Mouse (Mus musculus) heart, embryonic 11.5 days (tissue): Measurements from ENCODE around the gene Gpr153. TPM values are rescaled to one million over a fixed set of nuclear protein-coding genes. Genes with fewer than 3 reads are reported as not detected.

Experiments
- ATAC-seq: fragments of 200-750 bp; cut with Nextera tagmentation; replicated peaks from 2 replicates; pipeline ENCODE4 v1.8.0; 2017; ENCODE audit warnings: moderate library complexity; ENCODE audit not compliant: insufficient number of reproducible peaks, low FRiP score, low TSS enrichment
- H3K27ac ChIP-seq: fragments of 300-500 bp; sonication (generic); 2 replicates; pipeline ENCODE4 v1.5.1; 2014; ENCODE audit warnings: mild to moderate bottlenecking, low read depth, low read length
- H3K27me3 ChIP-seq: fragments of 300-500 bp; sonication (generic); 2 replicates; pipeline ENCODE4 v1.6.1; 2014; ENCODE audit warnings: mild to moderate bottlenecking, low read length, mixed read lengths; ENCODE audit not compliant: control insufficient read depth, insufficient read depth
- H3K36me3 ChIP-seq: fragments of 300-500 bp; sonication (generic); 2 replicates; pipeline ENCODE4 v1.6.1; 2014; ENCODE audit warnings: mild to moderate bottlenecking, low read length, moderate library complexity, mixed read lengths; ENCODE audit not compliant: control insufficient read depth, insufficient read depth
- H3K4me1 ChIP-seq: fragments of 300-500 bp; sonication (generic); 2 replicates; pipeline ENCODE4 v1.6.1; 2014; ENCODE audit warnings: low read length; ENCODE audit not compliant: control insufficient read depth, insufficient read depth
- H3K4me2 ChIP-seq: fragments of 300-500 bp; sonication (generic); 2 replicates; pipeline ENCODE4 v1.6.1; 2014; ENCODE audit warnings: mild to moderate bottlenecking, moderate library complexity
- H3K4me3 ChIP-seq: fragments of 300-500 bp; sonication (generic); 2 replicates; pipeline ENCODE4 v1.5.1; 2014; ENCODE audit warnings: low read depth, low read length
- H3K9ac ChIP-seq: fragments of 300-500 bp; sonication (generic); 2 replicates; pipeline ENCODE4 v1.6.1; 2014; ENCODE audit warnings: mild to moderate bottlenecking, low read depth, low read length, moderate library complexity
- H3K9me3 ChIP-seq: fragments of 300-500 bp; sonication (generic); replicated peaks from 2 replicates; pipeline ENCODE4 v1.6.1; 2016; ENCODE audit warnings: low read length; ENCODE audit not compliant: control insufficient read depth
- WGBS: fragments of 180-500 bp; shearing (Covaris S2); extraction: QIAGEN DNeasy Blood & Tissue Kit; methylation state at CpG from one replicate; pipeline ENCODE4 v1.1.7; 2014; ENCODE audit not compliant: insufficient replicate concordance; 5-methylcytosine and 5-hydroxymethylcytosine counted together
- polyA plus RNA-seq: library from polyadenylated mRNA; unstranded; fragments of >200 nt; fragmentation: Nextera tagmentation; extraction: Ambion mirVana; gene quantifications from 2 replicates; pipeline ENCODE4 v1.2.1, GENCODE M21; 2014

Gene Gpr153
- polyA plus RNA-seq, 1 experiment from 2014 or later: 7.8 TPM

GRCm38 (mm10) chr4:152324641-152325562 lies 50.9 kb downstream of the Gpr153 start:
- Histone ChIP-seq H3K4me1 (peaks cover 7% of the 10 kb centered on the region), H3K36me3 (peaks cover 11% of the 10 kb centered on the region), H3K27me3 (no peaks in the 10 kb centered on the region), H3K4me3 (peak overlapping the region; percentile 96), H3K9ac (peak overlapping the region; percentile 59), H3K27ac (no peak overlapping the region), H3K9me3 (no peaks in the 10 kb centered on the region), H3K4me2 (peak overlapping the region; percentile 54)
- 45% methylated on average over 16 of the region's 16 CpGs for WGBS
- ATAC-seq: no peak

GRCm38 (mm10) chr4:152325574-152326411 lies 51.8 kb downstream of the Gpr153 start, which contains the start of gene Rpl22:
Gene Rpl22, plus strand, starts transcription at chr4:152325742.
- Histone ChIP-seq H3K36me3 (peaks cover 18% of the 10 kb centered on the region), H3K27me3 (no peaks in the 10 kb centered on the region), H3K4me3 (peak within 1 kb of the TSS; percentile 96), H3K9me3 (no peaks in the 10 kb centered on the region), H3K27ac (peak within 1 kb of the TSS; percentile 75), H3K4me2 (peak within 1 kb of the TSS; percentile 95), H3K4me1 (peaks cover 7% of the 10 kb centered on the region), H3K9ac (peak within 1 kb of the TSS; percentile 90)
- peak; percentile 91 for ATAC-seq
- WGBS: under 1% methylated on average over 68 of the region's 70 CpGs

- WGBS: under 1% methylated on average over 11 of the region's 11 CpGs
- H3K27me3 ChIP-seq: no peaks in the 10 kb centered on the region
- peaks cover 24% of the 10 kb centered on the region for H3K36me3 ChIP-seq
- peak overlapping the region; percentile 90 for H3K9ac ChIP-seq
- H3K9me3 ChIP-seq: no peaks in the 10 kb centered on the region
- no peak for ATAC-seq
- peak overlapping the region; percentile 96 for H3K4me3 ChIP-seq
- peak overlapping the region; percentile 95 for H3K4me2 ChIP-seq
- H3K27ac ChIP-seq: no peak overlapping the region
- peaks cover 7% of the 10 kb centered on the region for H3K4me1 ChIP-seq
Measured at GRCm38 (mm10) chr4:152326543-152326942, 52.5 kb downstream of the Gpr153 start.

DNA sequence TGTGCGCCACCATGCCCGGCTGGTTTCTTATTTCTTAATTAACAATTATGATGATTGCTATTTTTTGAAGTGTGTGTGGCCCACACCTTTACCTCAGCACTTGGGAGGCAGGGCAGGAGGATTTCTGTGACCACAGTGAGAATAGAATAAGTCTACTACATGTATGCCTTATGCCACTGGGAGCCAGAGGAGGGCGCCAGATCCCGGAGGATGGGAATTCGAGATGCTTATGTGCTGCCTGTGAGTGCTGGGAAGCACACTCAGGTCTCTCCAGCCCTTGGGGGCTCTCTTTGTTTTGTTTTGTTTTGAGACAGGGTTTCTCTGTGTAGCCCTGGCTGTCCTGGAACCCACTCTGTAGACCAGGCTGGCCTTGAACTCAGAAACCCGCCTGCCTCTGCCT lies 54.7 kb downstream of the Gpr153 start:
- Histone ChIP-seq H3K27ac (no peak overlapping the region), H3K27me3 (no peaks in the 10 kb centered on the region), H3K36me3 (peaks cover 39% of the 10 kb centered on the region), H3K4me2 (no peak overlapping the region), H3K4me1 (peaks cover 7% of the 10 kb centered on the region), H3K9me3 (no peaks in the 10 kb centered on the region), H3K9ac (no peak overlapping the region), H3K4me3 (no peak overlapping the region)
- ATAC-seq: no peak
- 80% methylated on average over 6 of the region's 6 CpGs for WGBS

GRCm38 (mm10) chr4:152332952-152333351 lies 58.9 kb downstream of the Gpr153 start:
- Histone ChIP-seq H3K9me3 (no peaks in the 10 kb centered on the region), H3K4me1 (no peaks in the 10 kb centered on the region), H3K36me3 (peaks cover 50% of the 10 kb centered on the region), H3K27me3 (peaks cover 18% of the 10 kb centered on the region), H3K4me2 (no peak overlapping the region), H3K9ac (no peak overlapping the region), H3K27ac (no peak overlapping the region), H3K4me3 (no peak overlapping the region)
- 33% methylated on average over 2 of the region's 2 CpGs for WGBS
- no peak for ATAC-seq

DNA sequence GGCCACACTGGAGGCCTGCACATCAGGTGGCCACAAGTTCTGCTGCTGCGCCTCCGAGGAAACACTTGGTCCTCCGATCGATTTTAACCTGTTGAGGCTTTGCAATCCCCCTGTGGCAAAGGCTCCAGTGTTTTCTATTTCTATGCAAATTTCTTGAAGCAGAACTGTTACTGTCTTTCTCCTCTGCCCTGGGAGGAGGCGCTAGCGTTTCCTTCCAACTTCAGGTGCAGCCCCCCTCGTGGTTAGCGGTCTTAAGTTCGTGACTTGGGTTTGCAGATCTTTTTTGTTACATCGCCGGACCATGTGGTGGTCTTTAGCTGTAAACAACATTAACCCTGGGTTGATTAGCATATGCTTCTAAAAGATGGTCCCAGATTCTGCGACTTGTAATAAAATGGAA lies 59.6 kb downstream of the Gpr153 start:
- 93% methylated on average over 12 of the region's 12 CpGs for WGBS
- ATAC-seq: no peak
- H3K4me2 ChIP-seq: no peak overlapping the region
- peaks cover 25% of the 10 kb centered on the region for H3K27me3 ChIP-seq
- H3K36me3 ChIP-seq: peaks cover 49% of the 10 kb centered on the region
- peaks cover 1% of the 10 kb centered on the region for H3K4me1 ChIP-seq
- H3K9me3 ChIP-seq: no peaks in the 10 kb centered on the region
- no peak overlapping the region for H3K9ac ChIP-seq
- H3K27ac ChIP-seq: no peak overlapping the region
- H3K4me3 ChIP-seq: no peak overlapping the region

Other genes with a start within 250 kb of the Gpr153 start
- 11.8 and 12.2 TPM in 2 replicates for gene Zbtb48, start 246.6 kb upstream of the Gpr153 start, polyA plus RNA-seq
- 0.14 and 0.16 TPM in 2 replicates for gene Tas1r1, start 235.7 kb upstream of the Gpr153 start, polyA plus RNA-seq
- 18.0 and 19.0 TPM in 2 replicates for gene Nol9, start 234.9 kb upstream of the Gpr153 start, polyA plus RNA-seq
- 6.6 and 7.0 TPM in 2 replicates for gene Plekhg5, start 201.7 kb upstream of the Gpr153 start, polyA plus RNA-seq
- 0.27 and 0.58 TPM in 2 replicates for gene Tnfrsf25, start 158.3 kb upstream of the Gpr153 start, polyA plus RNA-seq
- 0.90 and 1.3 TPM in 2 replicates for gene Espn, start 121.9 kb upstream of the Gpr153 start, polyA plus RNA-seq
- 0.07 TPM in 1 of 2 replicates, not detected in the other for gene Hes2, start 115.4 kb upstream of the Gpr153 start, polyA plus RNA-seq
- 53.1 and 53.6 TPM in 2 replicates for gene Acot7, start 96.1 kb upstream of the Gpr153 start, polyA plus RNA-seq
- gene Hes3, start 17.4 kb downstream of the Gpr153 start, polyA plus RNA-seq: not detected in 2 replicates
- gene Icmt, start 23.0 kb downstream of the Gpr153 start, polyA plus RNA-seq: 15.9 and 22.6 TPM in 2 replicates
- gene Rnf207, start 44.8 kb downstream of the Gpr153 start, polyA plus RNA-seq: 27.4 and 27.5 TPM in 2 replicates
- 285 and 300 TPM in 2 replicates for gene Rpl22, start 51.5 kb downstream of the Gpr153 start, polyA plus RNA-seq
- gene Chd5, start 64.4 kb downstream of the Gpr153 start, polyA plus RNA-seq: 0.04 and 0.07 TPM in 2 replicates
- gene Nphp4, start 202.5 kb downstream of the Gpr153 start, polyA plus RNA-seq: 1.7 and 1.9 TPM in 2 replicates
- 2.2 and 3.5 TPM in 2 replicates for gene Kcnab2, start 203.6 kb downstream of the Gpr153 start, polyA plus RNA-seq